Mouse (Mus musculus): ENCODE measurements at regions not wholly inside any gene's neighbourhood (a gene's known extent, or its start where the extent isn't known, plus 50 kb on each side); places are given as distances from the start of the nearest gene placed in this dataset.
"Not testable (repeated sequence)": the region's sequence is repeated elsewhere in the genome, so short reads cannot be mapped to it uniquely, and the experiment has no call there.

- in situ Hi-C loops (cut with MboI, MseI) = no loop called here
Measured at GRCm38 (mm10) chr4:124396566-124397283, 213.9 kb downstream of the 3100002H09Rik start.

DNA sequence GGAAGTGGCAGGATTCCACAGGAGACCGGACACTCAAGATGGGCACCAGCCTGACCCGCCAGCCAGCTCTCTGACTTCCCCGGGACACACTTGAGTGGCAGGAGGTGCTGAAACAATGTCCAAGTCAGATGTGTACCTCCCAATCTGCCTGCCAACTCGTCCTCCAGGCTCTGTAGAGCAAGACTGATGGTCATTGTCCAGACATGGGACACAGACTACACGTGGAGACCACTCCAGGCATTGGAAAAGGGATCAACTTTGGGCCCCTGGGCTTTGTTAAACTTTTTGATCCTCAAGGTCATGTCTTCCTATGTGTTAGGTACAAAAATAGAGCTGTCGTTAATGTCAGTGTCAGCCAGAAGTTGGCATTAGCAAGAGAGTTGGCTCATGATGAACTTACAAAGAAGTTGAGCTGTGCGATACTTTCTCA lies 214.6 kb downstream of the 3100002H09Rik start:
- in situ Hi-C loops (cut with MboI, MseI) = no loop called here

DNA sequence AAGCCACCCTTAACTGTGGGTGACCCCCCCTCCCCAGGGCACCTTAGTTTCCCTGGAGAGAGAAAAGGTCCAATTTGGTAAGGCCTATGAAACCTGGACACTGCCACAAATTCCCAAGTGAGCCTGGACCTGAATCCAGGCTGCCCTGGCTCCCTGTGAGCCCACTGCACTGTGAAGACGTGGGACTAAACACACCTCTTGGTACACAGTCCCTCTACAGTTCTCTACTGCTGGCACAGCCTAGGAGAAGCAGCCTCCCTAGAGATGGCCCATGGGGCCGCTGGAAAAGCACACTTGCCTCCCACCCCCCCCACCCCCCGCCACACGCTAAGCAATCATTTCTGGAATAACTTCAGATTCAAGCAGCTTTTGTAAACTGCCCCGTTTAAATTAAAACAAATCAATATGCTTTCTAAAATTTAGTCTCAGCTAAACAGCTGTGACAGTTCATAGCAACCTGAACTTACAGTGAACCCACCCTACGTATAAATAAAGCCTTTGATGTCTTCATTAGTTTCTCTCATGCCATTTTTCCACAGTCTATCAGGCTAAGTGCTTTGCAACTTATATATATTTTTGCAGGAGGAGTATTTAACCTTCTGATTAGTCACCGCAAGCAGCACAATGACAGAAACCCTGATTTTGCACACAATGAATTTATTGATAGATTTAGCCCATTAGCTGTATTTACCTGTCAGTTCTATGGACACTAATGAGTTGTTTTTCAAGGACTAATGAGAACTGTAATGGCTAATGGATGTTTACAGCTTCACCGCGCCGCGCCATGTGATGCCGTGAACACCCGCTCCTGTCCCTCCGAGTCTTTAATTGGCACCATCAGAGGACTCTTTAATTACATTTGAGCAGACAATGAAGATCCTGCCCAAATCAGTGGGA lies 215.3 kb downstream of the 3100002H09Rik start:
- in situ Hi-C loops (cut with MboI, MseI) = no loop called here

GRCm38 (mm10) chr4:124393595-124393994 lies 217.0 kb downstream of the 3100002H09Rik start:
- in situ Hi-C loops (cut with MboI, MseI) = no loop called here

GRCm38 (mm10) chr4:124389067-124389466 lies 221.5 kb downstream of the 3100002H09Rik start:
- in situ Hi-C loops (cut with MboI, MseI) = no loop called here

DNA sequence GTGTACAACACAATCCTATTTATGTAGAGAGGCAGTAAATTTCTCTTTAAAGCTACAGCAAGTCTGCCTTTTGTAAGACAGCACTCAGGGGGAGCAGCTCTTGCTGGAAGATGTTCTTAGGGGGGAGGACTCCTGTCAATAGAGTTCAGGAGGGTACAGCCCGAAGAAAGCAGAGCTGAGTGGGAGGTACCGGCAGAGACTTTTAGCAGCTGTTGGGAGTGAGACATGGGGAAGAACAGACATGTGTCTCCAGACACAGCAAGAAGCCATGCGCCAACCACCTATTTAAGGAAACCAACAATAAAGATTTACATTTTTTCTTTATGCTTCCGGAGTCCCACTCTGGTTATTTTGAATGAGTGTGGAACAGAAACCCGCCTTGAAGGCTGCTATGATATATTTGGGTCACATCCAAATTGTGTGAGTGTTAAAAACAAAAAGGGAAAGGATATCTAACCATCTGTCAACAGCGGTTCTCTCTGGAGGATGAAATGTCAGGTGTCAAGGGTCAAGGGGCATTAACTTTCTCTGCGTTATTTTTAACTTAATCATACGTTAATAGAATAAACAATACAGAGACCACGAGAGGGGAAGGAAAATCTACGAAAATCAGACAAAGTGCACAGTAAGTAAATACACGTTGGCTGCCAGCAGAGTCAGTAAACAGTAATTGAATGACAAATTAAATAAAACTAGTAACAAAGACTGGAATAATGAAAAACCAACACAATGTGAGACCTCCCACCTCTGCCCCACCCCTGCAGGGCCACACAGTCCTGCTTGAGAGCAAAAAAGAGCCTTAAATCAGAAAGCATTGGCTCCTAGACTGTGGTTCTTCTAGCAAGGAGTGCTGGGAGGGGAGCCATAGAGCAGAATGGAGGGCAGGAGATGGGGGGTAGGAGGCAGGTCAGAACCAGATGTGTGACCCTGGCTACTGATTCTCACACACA lies 225.2 kb downstream of the 3100002H09Rik start:
- in situ Hi-C loops (cut with MboI, MseI) = no loop called here

GRCm38 (mm10) chr4:124376504-124376903 lies 234.1 kb downstream of the 3100002H09Rik start:
- in situ Hi-C loops (cut with MboI, MseI) = no loop called here

- in situ Hi-C loops (cut with MboI, MseI) = no loop called here
Measured at GRCm38 (mm10) chr4:124375581-124375980, 235.0 kb downstream of the 3100002H09Rik start.

GRCm38 (mm10) chr4:124368831-124369230 lies 241.8 kb downstream of the 3100002H09Rik start:
- in situ Hi-C loops (cut with MboI, MseI) = no loop called here

GRCm38 (mm10) chr4:124368085-124368484 lies 242.5 kb downstream of the 3100002H09Rik start:
- in situ Hi-C loops (cut with MboI, MseI) = no loop called here

GRCm38 (mm10) chr4:124360578-124360908 lies 250.1 kb downstream of the 3100002H09Rik start:
- in situ Hi-C loops (cut with MboI, MseI) = no loop called here

GRCm38 (mm10) chr4:124359707-124360577 lies 250.7 kb downstream of the 3100002H09Rik start:
- in situ Hi-C loops (cut with MboI, MseI) = no loop called here

DNA sequence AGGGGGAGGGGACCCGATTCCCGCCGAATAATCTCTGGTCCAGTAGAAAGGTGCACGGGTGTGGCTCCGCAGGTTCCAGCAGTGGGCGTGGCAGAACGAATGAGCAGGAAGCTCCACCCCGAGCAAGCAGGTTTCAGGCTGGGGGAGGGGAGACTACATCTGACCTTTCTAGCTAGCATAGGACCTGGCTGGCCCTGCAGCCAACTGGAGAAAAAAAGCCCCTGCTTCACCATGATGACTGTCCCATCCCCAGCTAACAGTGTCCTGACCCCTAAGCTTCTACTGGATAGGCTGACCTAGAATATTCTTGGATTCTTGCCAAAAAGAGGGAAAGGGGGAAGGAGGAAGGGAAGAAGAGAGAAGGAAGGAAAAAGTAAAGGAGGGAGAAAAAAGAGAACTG lies 252.1 kb downstream of the 3100002H09Rik start:
- in situ Hi-C loops (cut with MboI, MseI) = not testable (repeated sequence)

- in situ Hi-C loops (cut with MboI, MseI) = no loop called here
Measured at GRCm38 (mm10) chr4:124350361-124350760, 260.2 kb downstream of the 3100002H09Rik start.

DNA sequence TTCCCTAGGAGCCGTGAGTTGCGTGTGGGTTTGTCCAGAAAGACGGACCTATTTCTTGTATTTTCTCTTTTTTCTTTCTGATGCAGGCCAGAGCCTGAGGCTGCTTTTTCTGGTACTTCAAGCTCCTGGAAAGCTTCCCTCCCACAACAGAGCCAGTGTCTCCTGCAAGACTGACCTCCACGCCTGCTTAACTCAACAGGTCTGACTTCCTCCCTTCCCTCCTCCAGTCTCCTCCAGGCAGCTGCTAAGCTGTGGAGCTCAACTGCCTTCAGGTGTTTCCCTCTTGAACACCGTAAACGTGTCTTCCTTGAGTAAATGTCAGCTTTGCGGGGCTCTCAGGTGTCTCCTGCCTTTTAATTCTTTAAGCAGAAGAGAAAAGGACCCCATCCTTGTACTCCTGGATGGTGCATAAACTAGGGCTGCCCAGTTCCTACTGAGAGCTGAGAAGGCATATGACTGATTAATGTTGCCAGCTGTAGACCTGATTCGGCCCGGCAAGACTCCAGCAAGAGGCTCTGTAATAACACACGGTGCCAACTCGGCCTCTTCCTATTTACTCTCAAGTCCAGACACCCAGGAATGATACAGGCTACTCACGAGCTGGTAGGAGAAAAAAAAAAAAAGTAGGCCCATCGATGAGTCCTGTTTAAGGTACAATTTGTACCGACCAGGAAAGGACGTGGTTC lies 260.9 kb downstream of the 3100002H09Rik start:
- in situ Hi-C loops (cut with MboI, MseI) = no loop called here

DNA sequence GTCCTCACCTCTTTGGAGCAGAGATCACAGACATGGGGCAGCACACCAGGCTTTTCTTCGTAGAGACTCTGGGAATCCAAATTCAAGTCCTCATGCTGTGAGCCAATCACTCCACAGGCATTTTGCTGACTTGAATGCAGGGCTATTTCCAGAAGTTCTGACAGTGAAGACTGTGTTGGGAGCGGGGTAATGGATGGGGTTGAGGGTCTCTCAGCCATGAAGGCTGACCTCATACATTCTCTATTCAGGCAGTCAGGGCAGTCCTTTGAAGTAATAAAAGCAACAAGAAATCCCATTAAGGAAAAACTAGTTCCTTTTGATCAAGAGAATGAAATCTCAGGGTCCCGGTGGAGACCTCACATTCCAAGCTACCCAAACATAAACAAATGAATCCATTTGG lies 261.5 kb downstream of the 3100002H09Rik start:
- in situ Hi-C loops (cut with MboI, MseI) = no loop called here

DNA sequence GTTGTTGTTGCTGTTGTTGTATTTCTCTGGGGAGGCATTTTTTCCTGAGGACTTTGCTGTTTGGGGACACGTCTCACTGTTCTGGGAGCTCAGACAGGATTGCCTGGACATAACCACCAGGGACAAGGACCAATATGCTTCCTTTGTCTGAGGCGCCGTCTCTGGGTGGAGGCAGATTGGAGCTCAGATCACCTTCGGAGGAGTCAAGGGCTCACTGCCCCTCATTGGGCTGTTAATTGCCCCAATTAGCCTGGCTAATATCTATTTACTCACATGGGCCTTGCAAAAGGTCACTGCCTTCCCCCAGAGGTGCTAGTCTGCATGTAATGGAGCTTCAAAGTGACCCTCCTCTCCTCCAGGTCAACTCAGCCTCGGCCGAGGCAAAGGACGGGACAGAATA lies 270.5 kb downstream of the 3100002H09Rik start:
- in situ Hi-C loops (cut with MboI, MseI) = no loop called here

DNA sequence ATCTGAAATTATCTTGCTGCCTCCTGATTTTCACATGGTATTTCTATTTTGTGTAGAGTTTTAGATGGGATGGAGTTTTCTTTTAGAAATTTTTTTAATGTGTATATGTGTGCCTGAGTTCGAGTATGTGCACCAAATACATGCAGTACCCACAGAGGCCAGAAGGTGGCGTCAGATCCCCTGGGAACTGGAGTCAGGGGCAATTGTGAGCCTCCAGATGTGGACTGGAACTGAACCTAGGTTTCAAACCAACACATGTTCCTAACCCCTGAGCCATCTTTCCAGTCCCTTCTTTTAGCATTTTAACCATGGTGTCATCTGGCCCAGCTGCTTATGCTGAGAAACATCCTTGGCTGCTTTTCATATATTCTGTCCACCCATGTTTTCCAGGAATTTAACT lies 274.9 kb downstream of the 3100002H09Rik start:
- in situ Hi-C loops (cut with MboI, MseI) = no loop called here

GRCm38 (mm10) chr4:124332974-124333373 lies 277.6 kb downstream of the 3100002H09Rik start:
- in situ Hi-C loops (cut with MboI, MseI) = no loop called here

- in situ Hi-C loops (cut with MboI, MseI) = no loop called here
Measured at GRCm38 (mm10) chr4:124332416-124332815, 278.2 kb downstream of the 3100002H09Rik start.
